Mouse (Mus musculus) liver, embryonic 14.5 days (tissue): ENCODE data around the gene Jup. TPM values are rescaled to one million over a fixed set of nuclear protein-coding genes. Genes with fewer than 3 reads are reported as not detected.
"Not testable (repeated sequence)": the region's sequence is repeated elsewhere in the genome, so short reads cannot be mapped to it uniquely, and the experiment has no call there.

Source experiments
- ATAC-seq: fragments of 200-750 bp; cut with Nextera tagmentation; 2 replicates; pipeline ENCODE4 v1.8.0; 2017; ENCODE audit warnings: moderate number of reproducible peaks, mild to moderate bottlenecking, moderate library complexity; ENCODE audit not compliant: insufficient read depth
- DNase-seq, 3 experiments: peaks; one replicate each; pipeline ENCODE4 v3.0.0-alpha.2; 2012 to 2013; ENCODE audit warnings: low read depth in 3 of 3, low spot score in 3 of 3
- H3K27ac ChIP-seq: fragments of 300-500 bp; sonication (generic); 2 replicates; pipeline ENCODE4 v1.5.1; 2014; ENCODE audit warnings: moderate library complexity, mild to moderate bottlenecking, control low read depth, inconsistent platforms
- H3K27me3 ChIP-seq: fragments of 300-500 bp; sonication (generic); 2 replicates; pipeline ENCODE4 v1.6.1; 2014; ENCODE audit warnings: mild to moderate bottlenecking, low read length, moderate library complexity; ENCODE audit not compliant: control insufficient read depth, insufficient read depth
- H3K36me3 ChIP-seq: fragments of 300-500 bp; sonication (generic); replicated peaks from 2 replicates; pipeline ENCODE4 v1.6.1; 2014; ENCODE audit warnings: low read depth; ENCODE audit not compliant: control insufficient read depth, insufficient read depth
- H3K4me1 ChIP-seq, 2 experiments: fragments of 200-500 bp in 1 of 2; fragments of 300-500 bp in 1 of 2; sonication (generic) in 1 of 2; replicated peaks; 2 replicates each; pipeline ENCODE4 v1.6.1; 2012 to 2014; ENCODE audit warnings: antibody characterized with exemption in 1 of 2, inconsistent platforms in 1 of 2, low read length in 1 of 2; ENCODE audit not compliant: control insufficient read depth in 2 of 2, insufficient read depth in 2 of 2
- H3K4me2 ChIP-seq: fragments of 300-500 bp; sonication (generic); 2 replicates; pipeline ENCODE4 v1.6.1; 2014; ENCODE audit warnings: low read depth, mild to moderate bottlenecking, control low read depth, moderate library complexity
- H3K4me3 ChIP-seq, 2 experiments: fragments of 200-500 bp in 1 of 2; fragments of 300-500 bp in 1 of 2; sonication (generic) in 1 of 2; 2 replicates each; pipeline ENCODE4 v1.5.1; 2012 to 2014; ENCODE audit warnings: low read depth in 2 of 2, low read length in 2 of 2, mild to moderate bottlenecking in 2 of 2, control low read depth in 1 of 2, inconsistent platforms in 1 of 2, moderate library complexity in 1 of 2; ENCODE audit not compliant: insufficient read depth in 1 of 2
- H3K9ac ChIP-seq: fragments of 300-500 bp; sonication (generic); replicated peaks from 2 replicates; pipeline ENCODE4 v1.6.1; 2014; ENCODE audit warnings: mild to moderate bottlenecking, control low read depth, moderate library complexity
- H3K9me3 ChIP-seq: fragments of 300-500 bp; sonication (generic); 2 replicates; pipeline ENCODE4 v1.6.1; 2016; ENCODE audit warnings: low read length, mixed read lengths; ENCODE audit not compliant: control insufficient read depth
- CTCF ChIP-seq: IDR thresholded peaks from 2 replicates; pipeline ENCODE4 v1.5.1; 2016; ENCODE audit warnings: antibody characterized with exemption, low read depth, control low read depth
- EP300 ChIP-seq: IDR thresholded peaks from 2 replicates; pipeline ENCODE4 v1.6.1; 2016; ENCODE audit warnings: antibody characterized with exemption, low read depth
- WGBS: fragments of 180-500 bp; shearing (Covaris S2); extraction: QIAGEN DNeasy Blood & Tissue Kit; methylation state at CpG from one replicate; pipeline ENCODE4 v1.1.7; 2014; ENCODE audit not compliant: insufficient replicate concordance; 5-methylcytosine and 5-hydroxymethylcytosine counted together
- polyA plus RNA-seq, 2 experiments: library from polyadenylated mRNA; depleted of rRNA in 1 of 2; stranded (reverse) in 1 of 2; unstranded in 1 of 2; fragments of >200 nt; fragmentation: Nextera tagmentation in 1 of 2; extraction: Ambion mirVana in 1 of 2; gene quantifications; 2 replicates each; pipeline versions ENCODE4 v1.2.1 to v1.2.3; 2012 to 2014

The Jup gene
- polyA plus RNA-seq, 2 experiments, result 8.5 to 8.6 TPM

DNA sequence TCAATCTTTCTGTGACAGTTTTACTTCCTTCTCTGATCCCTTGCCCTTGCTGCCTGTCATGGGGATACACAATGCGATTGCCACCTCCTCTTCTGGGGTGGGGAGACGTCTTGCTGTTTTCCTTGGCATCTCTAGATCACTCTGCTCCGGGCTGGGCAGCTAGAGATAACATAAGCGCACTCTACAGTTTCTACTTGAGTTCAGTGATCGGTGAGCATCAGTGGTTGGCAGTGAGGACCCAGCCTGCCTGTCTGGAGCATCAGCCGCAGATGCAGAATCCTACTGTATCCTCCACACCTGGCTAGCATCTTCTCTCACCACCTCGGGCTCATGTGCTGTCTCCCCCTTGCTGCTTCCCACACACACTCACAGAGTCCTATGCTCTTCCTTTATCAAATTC, 28.4 kb downstream of the Jup start:
- H3K9ac ChIP-seq, result no peak overlapping the region
- WGBS, result 56% methylated on average over 7 of the region's 7 CpGs

DNA sequence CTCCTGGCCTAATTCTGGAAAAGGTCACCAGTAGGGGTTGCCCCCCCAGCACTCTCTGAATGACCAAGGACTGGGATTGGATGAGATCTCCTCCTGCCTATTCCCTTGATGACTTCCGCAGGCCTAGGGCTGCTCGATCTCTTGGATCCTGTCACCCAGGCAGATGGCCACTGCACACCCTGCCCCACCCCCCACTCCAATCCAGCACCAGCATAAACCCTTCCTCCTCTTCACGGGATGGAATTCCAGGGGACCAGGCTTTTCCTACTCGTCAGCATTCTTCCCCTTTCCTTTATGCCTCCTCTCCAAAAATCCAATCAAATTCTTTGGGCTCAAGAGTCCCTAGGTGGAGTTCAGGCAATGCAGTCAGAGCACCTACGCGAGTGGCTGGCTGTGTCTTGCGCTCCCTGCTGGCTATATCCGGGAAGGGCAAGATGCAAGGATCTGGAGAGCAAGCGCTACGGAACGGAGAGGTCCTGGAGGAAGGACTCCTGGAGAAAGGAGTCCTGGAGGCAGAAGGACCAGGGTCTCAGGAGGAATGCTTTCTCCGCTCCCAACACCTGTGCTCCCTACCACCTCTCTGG, 34.5 kb downstream of the Jup start:
- Histone ChIP-seq H3K9ac (no peak overlapping the region), H3K4me2 (no peak overlapping the region), H3K27ac (no peak overlapping the region), H3K4me1 (no peaks in the 10 kb centered on the region), H3K27me3 (peaks cover 15% of the 10 kb centered on the region; the same call in 1 of the 2 replicates), H3K4me3 (no peak overlapping the region), H3K36me3 (no peaks in the 10 kb centered on the region), H3K9me3 (no peaks in the 10 kb centered on the region)
- peak; percentile 83 for TF ChIP-seq CTCF
- no peak for TF ChIP-seq EP300
- ATAC-seq, result no peak
- WGBS, result 16% methylated on average over 12 of the region's 12 CpGs
- DNase-seq, result no peak

More for the DNA sequence above, 28.4 kb downstream of the Jup start:
- Histone ChIP-seq H3K36me3 (no peaks in the 10 kb centered on the region), H3K9me3 (no peaks in the 10 kb centered on the region), H3K4me2 (no peak overlapping the region), H3K27ac (no peak overlapping the region), H3K4me3 (no peak overlapping the region), H3K4me1 (no peaks in the 10 kb centered on the region), H3K27me3 (no peaks in the 10 kb centered on the region)
- TF ChIP-seq EP300, result no peak
- TF ChIP-seq CTCF, result no peak
- DNase-seq (no peak), ATAC-seq (no peak)

- 8% methylated on average over 8 of the region's 8 CpGs for WGBS
- Histone ChIP-seq H3K36me3 (no peaks in the 10 kb centered on the region), H3K9me3 (no peaks in the 10 kb centered on the region), H3K9ac (no peak overlapping the region), H3K27me3 (peaks cover 16% of the 10 kb centered on the region), H3K4me3 (no peak overlapping the region), H3K4me1 (no peaks in the 10 kb centered on the region), H3K4me2 (no peak overlapping the region), H3K27ac (no peak overlapping the region)
- DNase-seq, result peak; percentile 18 to 29 (median 26)
- no peak for ATAC-seq
- TF ChIP-seq EP300, result no peak
- peak; percentile 90 for TF ChIP-seq CTCF
Observed at GRCm38 (mm10) chr11:100362209-100362978, 35.2 kb downstream of the Jup start.

GRCm38 (mm10) chr11:100361059-100361458, 36.5 kb downstream of the Jup start:
- not testable (repeated sequence) for H3K9me3 ChIP-seq, ATAC-seq, H3K4me1 ChIP-seq, H3K36me3 ChIP-seq, H3K4me2 ChIP-seq, DNase-seq, H3K9ac ChIP-seq, H3K4me3 ChIP-seq, H3K27ac ChIP-seq
- peaks cover 29% of the 10 kb centered on the region for H3K27me3 ChIP-seq
- no CpG with 5 or more reads among the region's 13 CpGs for WGBS

GRCm38 (mm10) chr11:100360175-100360574, 37.4 kb downstream of the Jup start:
- TF ChIP-seq EP300 (no peak), CTCF (no peak)
- Histone ChIP-seq H3K36me3 (no peaks in the 10 kb centered on the region), H3K4me2 (no peak overlapping the region), H3K4me1 (no peaks in the 10 kb centered on the region), H3K27ac (no peak overlapping the region), H3K4me3 (no peak overlapping the region), H3K9me3 (no peaks in the 10 kb centered on the region), H3K9ac (no peak overlapping the region), H3K27me3 (peaks cover 38% of the 10 kb centered on the region)
- no peak for DNase-seq
- ATAC-seq, result no peak
- WGBS, result 30% methylated on average over 6 of the region's 6 CpGs
